Mouse (Mus musculus): ENCODE results near the gene Hspb7. TPM values are rescaled to one million over a fixed set of nuclear protein-coding genes. Genes with fewer than 3 reads are reported as not detected.

Gene Hspb7
- polyA plus RNA-seq (2021; fragmentation: Nextera tagmentation): 0.06 TPM in 1 of 2 replicates, not detected in the other
- long read RNA-seq, experiment 1: 0 reads
- long read RNA-seq, experiment 2: 0 reads

GRCm38 (mm10) chr4:141420192-141420829, at the start of gene Hspb7:
Hspb7 (plus strand) TSS chr4:141420779.

GRCm38 (mm10) chr4:141398545-141398944, 22.0 kb upstream of the Hspb7 start, which contains the start of gene Clcnka:
Clcnka (minus strand) TSS chr4:141398724.

GRCm38 (mm10) chr4:141415924-141416323, 4.7 kb upstream of the Hspb7 start, which contains the start of gene Clcnkb:
Clcnkb (minus strand) TSS chr4:141416014.

GRCm38 (mm10) chr4:141435974-141436373, 15.4 kb downstream of the Hspb7 start, which contains the start of gene Srarp:
Srarp (minus strand) TSS chr4:141436105.

GRCm38 (mm10) chr4:141444451-141445327, 24.1 kb downstream of the Hspb7 start, which contains the start of gene Zbtb17:
Zbtb17 (plus strand) TSS chr4:141444654.

Other genes starting within 250 kb of the Hspb7 start
- 4.8 and 6.1 TPM in 2 replicates for gene Rsg1, start 206.8 kb upstream of the Hspb7 start, polyA plus RNA-seq (2021; fragmentation: Nextera tagmentation)
- gene Arhgef19, start 181.3 kb upstream of the Hspb7 start, polyA plus RNA-seq (2021; fragmentation: Nextera tagmentation): 5.7 and 7.8 TPM in 2 replicates
- gene Epha2, start 119.5 kb upstream of the Hspb7 start, polyA plus RNA-seq (2021; fragmentation: Nextera tagmentation): 0.15 and 0.25 TPM in 2 replicates
- gene Fam131c, start 52.6 kb upstream of the Hspb7 start, polyA plus RNA-seq (2021; fragmentation: Nextera tagmentation): 0.13 TPM in 2 replicates
- 0.13 and 0.33 TPM in 2 replicates for gene Clcnka, start 22.1 kb upstream of the Hspb7 start, polyA plus RNA-seq (2021; fragmentation: Nextera tagmentation)
- not detected in 2 replicates for gene Clcnkb, start 4.8 kb upstream of the Hspb7 start, polyA plus RNA-seq (2021; fragmentation: Nextera tagmentation)
- gene Srarp, start 15.3 kb downstream of the Hspb7 start, polyA plus RNA-seq (2021; fragmentation: Nextera tagmentation): 0.48 TPM in 1 of 2 replicates, not detected in the other
- gene Zbtb17, start 23.9 kb downstream of the Hspb7 start, polyA plus RNA-seq (2021; fragmentation: Nextera tagmentation): 13.5 and 14.5 TPM in 2 replicates
- 2.7 and 2.9 TPM in 2 replicates for gene Spen, start 117.8 kb downstream of the Hspb7 start, polyA plus RNA-seq (2021; fragmentation: Nextera tagmentation)
- 0.20 and 0.40 TPM in 2 replicates for gene Fblim1, start 185.3 kb downstream of the Hspb7 start, polyA plus RNA-seq (2021; fragmentation: Nextera tagmentation)
- gene Tmem82, start 197.9 kb downstream of the Hspb7 start, polyA plus RNA-seq (2021; fragmentation: Nextera tagmentation): 0.18 and 0.31 TPM in 2 replicates
- gene Slc25a34, start 203.0 kb downstream of the Hspb7 start, polyA plus RNA-seq (2021; fragmentation: Nextera tagmentation): 1.9 and 2.7 TPM in 2 replicates
- 6.5 and 7.1 TPM in 2 replicates for gene Plekhm2, start 244.1 kb downstream of the Hspb7 start, polyA plus RNA-seq (2021; fragmentation: Nextera tagmentation)

All from layer of hippocampus, adult 6 months (tissue).